Mouse (Mus musculus) brown adipose tissue, adult 24 weeks (tissue): Measurements from ENCODE around the gene 4930412O13Rik. TPM values are rescaled to one million over a fixed set of nuclear protein-coding genes. Genes with fewer than 3 reads are reported as not detected.

Source experiments
- H3K27ac ChIP-seq: fragments of 200-500 bp; replicated peaks from 2 replicates; pipeline ENCODE4 v1.5.1; 2012; ENCODE audit warnings: low read depth, mild to moderate bottlenecking, low read length
- H3K4me1 ChIP-seq: fragments of 200-500 bp; 2 replicates; pipeline ENCODE4 v1.6.1; 2012; ENCODE audit warnings: low read length, mixed read lengths; ENCODE audit not compliant: control insufficient read depth, insufficient read depth, insufficient read length
- H3K4me3 ChIP-seq: fragments of 200-500 bp; 2 replicates; pipeline ENCODE4 v1.5.1; 2012; ENCODE audit warnings: low read depth, mild to moderate bottlenecking, low read length, moderate library complexity; ENCODE audit not compliant: insufficient read depth
- polyA plus RNA-seq: library from polyadenylated mRNA; stranded (reverse); fragments of >200 nt; gene quantifications from 2 replicates; pipeline ENCODE4 v1.2.4, GENCODE M21; 2012; ENCODE audit not compliant: missing spikeins, insufficient read depth, insufficient read length

The 4930412O13Rik gene
- polyA plus RNA-seq, 1 experiment, result not detected

- Histone ChIP-seq H3K4me3 (no peak overlapping the region), H3K27ac (no peak overlapping the region), H3K4me1 (no peaks in the 10 kb centered on the region)
Observed at GRCm38 (mm10) chr2:9886031-9886430, 5.0 kb downstream of the 4930412O13Rik start.

DNA sequence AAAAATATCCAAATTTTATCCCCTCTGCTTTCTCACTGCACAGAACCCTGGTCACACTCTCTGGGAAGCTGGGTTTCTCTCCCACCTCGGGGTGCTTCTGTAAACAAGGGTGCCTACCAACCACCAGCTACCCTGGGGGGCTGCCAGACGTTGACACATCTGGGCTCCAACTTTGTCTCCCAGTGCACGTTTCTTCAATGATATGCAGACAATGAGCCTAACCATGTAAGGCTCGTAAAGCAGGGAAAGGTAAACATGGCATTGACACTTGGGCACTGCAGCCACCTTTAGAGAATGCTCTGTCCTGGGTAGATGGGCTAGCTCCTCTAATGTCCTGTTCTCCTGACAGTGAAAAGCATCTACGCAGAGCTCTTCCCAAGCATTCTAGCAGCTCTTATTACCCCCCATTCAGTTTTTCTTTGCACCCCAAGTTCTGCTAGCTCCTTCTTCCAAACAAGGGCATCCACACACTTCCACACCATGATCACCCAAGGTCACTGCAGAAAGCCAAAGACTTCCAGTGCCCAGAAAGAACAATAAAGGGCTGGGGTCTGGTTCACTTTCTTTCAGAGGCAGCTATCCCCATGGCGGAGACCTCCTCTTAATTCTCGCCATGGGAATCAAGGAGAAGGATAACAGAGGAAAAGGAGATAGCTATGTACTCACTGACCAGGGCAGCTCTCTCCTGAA is 6.0 kb downstream of the 4930412O13Rik start:
- Histone ChIP-seq H3K27ac (no peak overlapping the region), H3K4me1 (no peaks in the 10 kb centered on the region), H3K4me3 (no peak overlapping the region)

DNA sequence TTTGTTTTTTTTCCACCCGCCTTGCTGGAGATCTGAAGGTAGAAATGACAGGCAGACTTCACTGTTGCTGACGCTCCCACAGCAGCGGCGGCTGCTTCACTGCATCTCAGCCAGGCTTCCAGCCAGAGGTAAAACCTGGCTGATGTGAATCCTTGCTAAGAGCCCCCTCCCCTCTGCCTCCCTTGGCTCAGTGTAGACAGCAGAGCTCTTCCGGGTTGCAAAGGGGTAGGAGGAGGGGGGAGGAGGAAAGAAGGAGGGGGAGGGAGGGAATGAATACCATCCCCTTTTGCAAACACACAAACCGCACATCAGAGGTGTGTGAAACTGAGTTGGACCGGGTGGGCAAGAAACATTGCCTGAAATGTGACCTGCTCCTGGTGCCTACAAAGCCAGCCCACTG is 6.6 kb downstream of the 4930412O13Rik start:
- Histone ChIP-seq H3K27ac (no peak overlapping the region), H3K4me3 (no peak overlapping the region)

GRCm38 (mm10) chr2:9888913-9889650 is 8.0 kb downstream of the 4930412O13Rik start, which contains the start of gene 9230102O04Rik:
9230102O04Rik (minus strand) TSS chr2:9889540.
- H3K27ac ChIP-seq, result no peak within 1 kb of the TSS
- no peak within 1 kb of the TSS for H3K4me3 ChIP-seq
- H3K4me1 ChIP-seq, result no peaks in the 10 kb centered on the region

More for the DNA sequence above, 6.6 kb downstream of the 4930412O13Rik start:
- no peaks in the 10 kb centered on the region for H3K4me1 ChIP-seq

DNA sequence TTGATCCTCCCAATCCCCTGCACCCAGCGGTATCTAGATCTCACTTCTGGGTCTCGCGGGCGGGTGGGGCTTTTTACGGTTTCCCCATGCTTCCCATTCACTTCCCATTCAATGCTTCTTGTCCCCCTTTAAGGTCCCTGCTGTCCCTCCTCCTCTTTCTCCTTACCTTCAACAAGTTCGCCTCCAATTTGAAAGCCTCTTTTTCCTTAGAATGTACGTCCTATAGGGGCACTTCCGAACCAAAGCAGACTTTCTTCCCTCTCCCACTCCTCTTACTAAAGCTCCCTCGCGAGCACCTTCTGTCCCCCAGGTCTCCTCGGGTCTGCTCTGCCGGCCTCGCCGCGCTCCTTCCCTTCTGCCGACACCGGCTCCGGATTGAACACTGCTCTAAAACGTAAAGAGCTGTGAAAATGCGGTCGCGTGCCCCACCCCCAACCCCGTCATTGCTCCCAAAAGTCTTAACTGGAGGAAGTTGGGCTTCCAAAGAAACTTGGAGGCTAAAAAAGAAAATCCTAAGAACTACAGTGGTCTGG is 8.7 kb downstream of the 4930412O13Rik start, which contains the start of gene Gata3:
Gene Gata3, minus strand, starts transcription at position 384 of the 533 bp plus-strand sequence.
- H3K4me3 ChIP-seq, result no peak within 1 kb of the TSS
- H3K4me1 ChIP-seq, result no peaks in the 10 kb centered on the region
- H3K27ac ChIP-seq, result no peak within 1 kb of the TSS

GRCm38 (mm10) chr2:9890251-9890650 is 9.2 kb downstream of the 4930412O13Rik start:
- Histone ChIP-seq H3K27ac (no peak overlapping the region), H3K4me3 (no peak overlapping the region), H3K4me1 (no peaks in the 10 kb centered on the region)

DNA sequence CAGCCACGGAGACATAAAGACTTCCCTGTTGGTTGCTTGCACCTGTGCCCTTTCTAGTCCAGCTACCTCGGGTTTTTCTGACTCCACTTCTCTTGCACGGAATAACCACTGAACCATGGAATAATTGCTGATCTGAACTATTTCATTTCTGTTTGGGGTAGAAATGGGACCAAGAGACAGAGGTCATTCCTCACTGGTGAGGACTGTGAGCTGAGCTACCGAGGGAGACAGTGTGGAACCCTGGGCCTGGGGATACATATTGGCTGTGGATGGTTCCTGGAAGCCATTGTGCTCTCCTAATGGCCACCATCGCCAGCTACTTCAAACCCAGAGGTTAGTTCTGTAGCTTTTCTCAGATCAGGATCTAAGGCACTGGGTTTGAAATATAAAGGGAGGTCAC is 9.9 kb downstream of the 4930412O13Rik start:
- H3K4me3 ChIP-seq, result no peak overlapping the region
- no peaks in the 10 kb centered on the region for H3K4me1 ChIP-seq
- H3K27ac ChIP-seq, result no peak overlapping the region

- H3K27ac ChIP-seq, result no peak overlapping the region
- no peaks in the 10 kb centered on the region for H3K4me1 ChIP-seq
- H3K4me3 ChIP-seq, result no peak overlapping the region
Observed at GRCm38 (mm10) chr2:9892541-9892940, 11.5 kb downstream of the 4930412O13Rik start.

DNA sequence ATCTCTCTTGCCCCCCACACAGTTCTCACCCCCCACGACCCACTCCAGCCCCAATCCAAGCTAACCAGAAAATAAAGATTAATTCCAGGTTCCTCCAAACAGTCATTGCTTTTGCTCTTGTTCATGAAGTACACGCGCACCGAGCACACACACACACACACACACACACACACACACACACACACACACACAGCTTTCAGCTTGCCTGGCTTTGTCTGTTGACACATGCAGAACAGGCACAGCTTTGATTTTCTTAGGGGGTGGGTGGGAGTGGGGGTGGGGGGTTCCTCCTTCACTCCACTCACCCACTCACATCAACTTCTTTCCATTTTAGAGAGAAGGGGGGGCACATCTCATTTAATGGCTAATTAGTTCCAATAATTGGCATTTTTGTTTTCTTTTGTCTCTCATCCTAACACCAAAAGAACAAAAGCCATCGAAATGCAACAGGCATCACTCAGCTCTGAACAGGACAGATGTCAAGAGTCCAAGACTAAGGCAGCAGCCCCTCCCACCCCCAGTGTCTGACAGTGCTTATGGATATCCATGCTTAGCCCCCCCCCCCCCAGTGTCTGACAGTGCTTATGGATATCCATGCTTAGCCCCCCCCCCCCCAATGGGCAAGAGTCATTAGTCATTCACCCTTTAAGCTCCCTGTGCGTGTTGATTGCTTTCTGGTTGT is 12.4 kb downstream of the 4930412O13Rik start:
- no peak overlapping the region for H3K4me3 ChIP-seq
- no peak overlapping the region for H3K27ac ChIP-seq
- H3K4me1 ChIP-seq, result no peaks in the 10 kb centered on the region

GRCm38 (mm10) chr2:9894836-9895593 is 14.0 kb downstream of the 4930412O13Rik start:
- Histone ChIP-seq H3K4me1 (no peaks in the 10 kb centered on the region), H3K27ac (no peak overlapping the region), H3K4me3 (no peak overlapping the region)

DNA sequence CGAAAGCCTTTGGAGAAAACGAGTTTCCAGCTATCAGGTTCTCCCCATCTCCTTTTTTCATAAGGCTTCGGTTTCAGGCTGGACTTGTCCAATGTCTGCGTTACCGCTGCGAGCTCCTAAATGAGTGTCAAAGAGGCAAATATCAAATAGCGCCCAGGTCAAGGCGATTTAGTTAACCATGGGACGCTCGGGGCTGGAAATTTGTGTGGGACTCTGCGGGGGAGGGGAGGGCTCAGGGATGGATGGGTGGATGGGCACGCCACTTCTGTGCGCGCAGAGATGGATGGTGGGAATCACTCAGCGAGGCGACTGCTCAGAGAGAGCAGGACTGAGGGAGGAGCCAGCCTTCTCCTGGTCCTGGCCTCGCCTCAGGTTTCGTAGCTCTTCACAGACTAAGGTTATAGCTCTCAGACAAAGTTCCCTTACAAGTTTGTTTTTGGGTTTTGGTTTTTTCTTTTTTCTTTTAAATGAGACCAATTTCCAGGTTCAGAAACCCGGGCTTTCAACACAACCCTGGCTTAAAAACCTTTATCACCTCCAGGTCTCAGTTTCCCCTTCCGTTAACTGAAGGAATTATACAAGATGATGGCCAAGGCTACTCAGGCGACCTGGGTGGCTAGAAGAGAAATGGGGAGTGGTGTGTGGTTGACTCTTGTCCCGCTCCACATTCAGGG is 15.2 kb downstream of the 4930412O13Rik start:
- Histone ChIP-seq H3K4me3 (no peak overlapping the region), H3K4me1 (no peaks in the 10 kb centered on the region), H3K27ac (no peak overlapping the region)

DNA sequence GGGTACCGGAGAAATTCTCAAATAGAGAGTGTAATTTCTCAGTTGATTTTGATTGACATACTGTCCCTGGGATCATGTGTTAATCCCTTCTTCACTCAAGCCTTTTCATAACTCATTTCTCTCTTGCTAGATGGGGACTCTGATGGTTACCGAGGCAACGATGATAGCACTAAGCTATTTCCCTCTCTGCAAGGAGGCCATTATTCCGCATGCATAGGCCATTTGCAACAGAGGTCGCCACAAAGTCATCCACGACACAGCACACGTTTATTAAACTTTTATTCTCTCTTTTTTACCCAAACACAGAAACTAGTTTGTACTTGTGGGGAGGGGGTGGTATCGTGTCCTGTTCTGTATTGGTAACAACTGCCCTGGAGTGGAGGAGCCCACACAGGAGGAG is 16.8 kb downstream of the 4930412O13Rik start:
- H3K4me1 ChIP-seq, result no peaks in the 10 kb centered on the region
- H3K27ac ChIP-seq, result no peak overlapping the region

DNA sequence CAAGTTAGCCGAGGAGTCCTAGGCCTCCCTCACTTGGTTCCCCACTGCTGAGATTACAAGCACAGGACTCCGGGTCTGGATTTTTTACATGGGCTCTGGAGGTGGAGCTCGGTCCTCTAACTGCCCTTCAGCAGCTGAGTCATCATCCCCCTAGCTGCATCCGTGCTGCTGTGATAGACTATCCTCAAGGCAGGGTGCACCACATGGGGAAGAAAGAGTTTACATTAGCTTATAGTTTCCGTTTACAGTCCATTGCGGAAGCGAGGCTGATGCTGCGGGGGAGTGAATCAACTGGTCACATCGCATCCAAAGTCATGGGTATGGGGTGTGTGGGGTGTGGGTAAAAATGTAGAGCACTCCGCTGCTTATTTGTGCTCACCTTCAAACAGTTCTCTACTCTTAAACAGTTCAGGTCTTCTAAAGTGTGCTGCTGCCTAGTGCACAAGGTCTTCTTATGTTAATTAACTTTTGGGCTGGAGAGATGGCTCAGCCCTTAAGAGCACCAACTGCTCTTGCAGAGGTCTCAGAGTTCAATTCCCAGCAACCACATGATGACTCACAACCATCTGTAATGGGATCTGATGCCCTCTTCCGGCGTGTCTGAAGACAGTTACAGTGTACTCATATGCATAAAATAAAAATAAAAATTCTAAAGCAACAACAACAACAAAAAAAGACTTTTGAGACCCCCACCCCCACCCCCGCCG is 23.0 kb downstream of the 4930412O13Rik start:
- Histone ChIP-seq H3K4me3 (no peak overlapping the region), H3K4me1 (no peaks in the 10 kb centered on the region), H3K27ac (no peak overlapping the region)

More for the DNA sequence above, 16.8 kb downstream of the 4930412O13Rik start:
- H3K4me3 ChIP-seq, result no peak overlapping the region

GRCm38 (mm10) chr2:9905995-9906394 is 24.9 kb downstream of the 4930412O13Rik start:
- Histone ChIP-seq H3K4me1 (no peaks in the 10 kb centered on the region), H3K27ac (no peak overlapping the region), H3K4me3 (no peak overlapping the region)
